Mouse (Mus musculus): ENCODE measurements around the gene Tlcd1.

- TF ChIP-seq CTCF (IDR thresholded peaks at IDR 0.05; ENCODE audit: low read depth) (no peak), EP300 (IDR thresholded peaks at IDR 0.05; ENCODE audit: low read depth) (no peak)
Observed at GRCm38 (mm10) chr11:78213086-78213817, 36.7 kb downstream of the Tlcd1 start.

Measured in liver, embryonic 14.5 days (tissue).